Mouse (Mus musculus): Measurements from ENCODE around the gene Slc2a9. TPM values are rescaled to one million over a fixed set of nuclear protein-coding genes. Genes with fewer than 3 reads are reported as not detected.

Slc2a9 gene
- polyA plus RNA-seq, 1 experiment from 2014 or later = 8.5 TPM

Other genes starting within 250 kb of the Slc2a9 start
- 20.3 to 50.4 TPM (median 43.0 TPM) in 3 replicates for gene Tmem128, start 243.0 kb downstream of the Slc2a9 start, polyA plus RNA-seq (2018)
- gene Otop1, start 227.2 kb downstream of the Slc2a9 start, polyA plus RNA-seq (2018) = not detected in 3 replicates
- gene Drd5, start 183.8 kb downstream of the Slc2a9 start, polyA plus RNA-seq (2018) = not detected in 3 replicates
- gene Wdr1, start 60.1 kb upstream of the Slc2a9 start, polyA plus RNA-seq (2018) = 222 to 407 TPM (median 317 TPM) in 3 replicates
- 1.0 to 2.6 TPM (median 2.0 TPM) in 3 replicates for gene Zfp518b, start 181.7 kb upstream of the Slc2a9 start, polyA plus RNA-seq (2018)

Measured in macrophage (primary cell).